Mouse (Mus musculus) stomach, embryonic 14.5 days (tissue): ENCODE results near the gene Plekhm1. TPM values are rescaled to one million over a fixed set of nuclear protein-coding genes. Genes with fewer than 3 reads are reported as not detected.

Experiments used
- ATAC-seq: fragments of 200-750 bp; cut with Nextera tagmentation; 2 replicates; pipeline ENCODE4 v1.8.0; 2017; ENCODE audit warnings: low read depth, moderate TSS enrichment; ENCODE audit not compliant: insufficient number of reproducible peaks, insufficient read depth, low FRiP score
- H3K27ac ChIP-seq: fragments of 300-500 bp; sonication (generic); 2 replicates; pipeline ENCODE4 v1.5.1; 2014; ENCODE audit warnings: mild to moderate bottlenecking, low read length, moderate library complexity, mixed read lengths
- H3K27me3 ChIP-seq: fragments of 300-500 bp; sonication (generic); 2 replicates; pipeline ENCODE4 v1.6.1; 2014; ENCODE audit warnings: low read length, control low read depth, mixed read lengths; ENCODE audit not compliant: control insufficient read depth, insufficient read depth
- H3K36me3 ChIP-seq: fragments of 300-500 bp; sonication (generic); 2 replicates; pipeline ENCODE4 v1.6.1; 2014; ENCODE audit warnings: mild to moderate bottlenecking, control low read depth, low read length, moderate library complexity, mixed read lengths; ENCODE audit not compliant: control insufficient read depth, insufficient read depth
- H3K4me1 ChIP-seq: fragments of 300-500 bp; sonication (generic); 2 replicates; pipeline ENCODE4 v1.6.1; 2014; ENCODE audit warnings: low read length, control low read depth, mixed read lengths; ENCODE audit not compliant: control insufficient read depth, insufficient read depth
- H3K4me2 ChIP-seq: fragments of 300-500 bp; sonication (generic); replicated peaks from 2 replicates; pipeline ENCODE4 v1.6.1; 2014; ENCODE audit warnings: low read depth, low read length, control low read depth
- H3K4me3 ChIP-seq: fragments of 300-500 bp; sonication (generic); 2 replicates; pipeline ENCODE4 v1.5.1; 2014; ENCODE audit warnings: low read depth, low read length, control low read depth
- H3K9ac ChIP-seq: fragments of 300-500 bp; sonication (generic); replicated peaks from 2 replicates; pipeline ENCODE4 v1.6.1; 2014; ENCODE audit warnings: low read depth, mild to moderate bottlenecking, control low read depth, low read length, moderate library complexity, mixed read lengths
- H3K9me3 ChIP-seq: fragments of 300-500 bp; sonication (generic); 2 replicates; pipeline ENCODE4 v1.6.1; 2016; ENCODE audit warnings: low read depth, low read length, control low read depth; ENCODE audit not compliant: control insufficient read depth
- WGBS: fragments of 180-500 bp; shearing (Covaris S2); extraction: QIAGEN DNeasy Blood & Tissue Kit; methylation state at CpG from one replicate; pipeline ENCODE4 v1.1.7; 2014; 5-methylcytosine and 5-hydroxymethylcytosine counted together
- polyA plus RNA-seq: library from polyadenylated mRNA; unstranded; fragments of >200 nt; fragmentation: Nextera tagmentation; extraction: Ambion mirVana; gene quantifications from 2 replicates; pipeline ENCODE4 v1.2.1, GENCODE M21; 2014

Gene Plekhm1
- polyA plus RNA-seq, 1 experiment from 2014 or later: 7.5 TPM

GRCm38 (mm10) chr11:103338671-103339070 is 73.8 kb downstream of the Plekhm1 start:
- H3K27ac ChIP-seq: no peak overlapping the region
- no peak overlapping the region for H3K9ac ChIP-seq
- peaks cover 5% of the 10 kb centered on the region; the same call in 1 of the 2 replicates for H3K27me3 ChIP-seq
- no peaks in the 10 kb centered on the region for H3K9me3 ChIP-seq
- H3K4me1 ChIP-seq: peaks cover 10% of the 10 kb centered on the region; the same call in 1 of the 2 replicates
- H3K4me2 ChIP-seq: no peak overlapping the region
- 96% methylated on average over 6 of the region's 6 CpGs for WGBS
- no peaks in the 10 kb centered on the region; the same call in 1 of the 2 replicates for H3K36me3 ChIP-seq
- no peak for ATAC-seq
- no peak overlapping the region for H3K4me3 ChIP-seq

- Histone ChIP-seq H3K4me3 (no peak overlapping the region), H3K4me1 (peaks cover 14% of the 10 kb centered on the region; the same call in 1 of the 2 replicates), H3K27ac (no peak overlapping the region), H3K27me3 (peaks cover 5% of the 10 kb centered on the region; the same call in 1 of the 2 replicates), H3K36me3 (no peaks in the 10 kb centered on the region; the same call in 1 of the 2 replicates), H3K9ac (no peak overlapping the region), H3K9me3 (no peaks in the 10 kb centered on the region), H3K4me2 (no peak overlapping the region)
- 82% methylated on average over 7 of the region's 7 CpGs for WGBS
- no peak for ATAC-seq
Observed at GRCm38 (mm10) chr11:103338119-103338518, 74.4 kb downstream of the Plekhm1 start.

GRCm38 (mm10) chr11:103337180-103337579 is 75.3 kb downstream of the Plekhm1 start:
- Histone ChIP-seq H3K27ac (no peak overlapping the region), H3K4me2 (no peak overlapping the region), H3K4me3 (no peak overlapping the region), H3K27me3 (peaks cover 5% of the 10 kb centered on the region; the same call in 1 of the 2 replicates), H3K9me3 (no peaks in the 10 kb centered on the region), H3K4me1 (peaks cover 14% of the 10 kb centered on the region; the same call in 1 of the 2 replicates), H3K36me3 (no peaks in the 10 kb centered on the region; the same call in 1 of the 2 replicates), H3K9ac (no peak overlapping the region)
- WGBS: 83% methylated on average over 2 of the region's 2 CpGs
- no peak for ATAC-seq

GRCm38 (mm10) chr11:103335561-103335960 is 76.9 kb downstream of the Plekhm1 start:
- ATAC-seq: no peak
- H3K9ac ChIP-seq: no peak overlapping the region
- H3K27ac ChIP-seq: peak overlapping the region; percentile 10; the same call in 1 of the 2 replicates
- no peaks in the 10 kb centered on the region; the same call in 1 of the 2 replicates for H3K36me3 ChIP-seq
- H3K4me3 ChIP-seq: no peak overlapping the region
- no peaks in the 10 kb centered on the region for H3K9me3 ChIP-seq
- peaks cover 5% of the 10 kb centered on the region; the same call in 1 of the 2 replicates for H3K27me3 ChIP-seq
- 67% methylated on average over 5 of the region's 5 CpGs for WGBS
- H3K4me2 ChIP-seq: no peak overlapping the region
- H3K4me1 ChIP-seq: peaks cover 14% of the 10 kb centered on the region; the same call in 1 of the 2 replicates

- Histone ChIP-seq H3K27ac (peak overlapping the region; percentile 10; the same call in 1 of the 2 replicates), H3K4me2 (no peak overlapping the region), H3K9ac (no peak overlapping the region), H3K9me3 (no peaks in the 10 kb centered on the region), H3K4me1 (peaks cover 8% of the 10 kb centered on the region; the same call in 1 of the 2 replicates), H3K36me3 (no peaks in the 10 kb centered on the region; the same call in 1 of the 2 replicates), H3K27me3 (peaks cover 5% of the 10 kb centered on the region; the same call in 1 of the 2 replicates), H3K4me3 (no peak overlapping the region)
- no peak for ATAC-seq
- WGBS: 75% methylated on average over 9 of the region's 9 CpGs
Observed at GRCm38 (mm10) chr11:103334925-103335324, 77.6 kb downstream of the Plekhm1 start.

- Histone ChIP-seq H3K27me3 (peaks cover 5% of the 10 kb centered on the region; the same call in 1 of the 2 replicates), H3K9ac (no peak overlapping the region), H3K27ac (no peak overlapping the region), H3K9me3 (no peaks in the 10 kb centered on the region), H3K4me1 (0 out of 2 replicates have a peak, but pooled peaks cover 5% of the 10 kb centered on the region), H3K4me3 (0 out of 2 replicates have a peak overlapping the region, but pooled peaks have one; percentile 14), H3K36me3 (no peaks in the 10 kb centered on the region; the same call in 1 of the 2 replicates), H3K4me2 (peak overlapping the region; percentile 35; the same call in 1 of the 2 replicates)
- 17% methylated on average over 40 of the region's 40 CpGs for WGBS
- ATAC-seq: no peak
Observed at GRCm38 (mm10) chr11:103333719-103334398, 78.6 kb downstream of the Plekhm1 start.

- Histone ChIP-seq H3K4me1 (0 out of 2 replicates have a peak, but pooled peaks cover 5% of the 10 kb centered on the region), H3K27ac (no peak overlapping the region), H3K9ac (no peak overlapping the region), H3K36me3 (no peaks in the 10 kb centered on the region; the same call in 1 of the 2 replicates), H3K4me2 (peak overlapping the region; percentile 35), H3K4me3 (peak overlapping the region; percentile 14; the same call in 1 of the 2 replicates), H3K27me3 (peaks cover 5% of the 10 kb centered on the region; the same call in 1 of the 2 replicates), H3K9me3 (no peaks in the 10 kb centered on the region)
- ATAC-seq: no peak
- 39% methylated on average over 34 of the region's 34 CpGs for WGBS
Observed at GRCm38 (mm10) chr11:103332890-103333651, 79.4 kb downstream of the Plekhm1 start.
